In genomic region chr11:54741330-54741729, GRCm38 (mm10) we compare ENCODE assay signal across 16 mouse cellular contexts.
"Had no signal": no experiment of that assay in that cellular context is flagged by ENCODE, and none has a peak within 500 bp of the region (broad histone marks: within the 10 kb centered on the region; RNA-seq: fewer than 3 reads in every experiment).

No protein-coding gene starts in this region.

- ATAC-seq: midbrain, embryonic 15.5 days had no signal

- H3K27me3 ChIP-seq: liver, embryonic 13.5 days; midbrain, embryonic 12.5 days; midbrain, embryonic 15.5 days; neural tube, embryonic 13.5 days had no signal

- DNase-seq: kidney, postnatal 25 days; layer of hippocampus, adult 9-11 months; liver, embryonic 13.5 days; lung, adult 2 months; lung, postnatal 14 days; lung, postnatal 4 days; retina, postnatal 1 day; thymus, adult 2 months; thymus, postnatal 14 days; thymus, postnatal 4 days had no signal

- H3K9me3 ChIP-seq: liver, embryonic 13.5 days; midbrain, embryonic 12.5 days; midbrain, embryonic 15.5 days; neural tube, embryonic 13.5 days had no signal

- H3K4me3 ChIP-seq: layer of hippocampus, adult 2 months; liver, embryonic 13.5 days; midbrain, embryonic 12.5 days; midbrain, embryonic 15.5 days; neural tube, embryonic 13.5 days had no signal

- H3K4me1 ChIP-seq: midbrain, embryonic 15.5 days; neural tube, embryonic 13.5 days had no signal

- H3K4me2 ChIP-seq: liver, embryonic 13.5 days; midbrain, embryonic 12.5 days; midbrain, embryonic 15.5 days; neural tube, embryonic 13.5 days had no signal

- H3K9ac ChIP-seq: liver, embryonic 13.5 days; midbrain, embryonic 12.5 days; midbrain, embryonic 15.5 days; neural tube, embryonic 13.5 days had no signal

- H3K27ac ChIP-seq: kidney, postnatal 0 days; layer of hippocampus, adult 2 months; liver, embryonic 13.5 days; midbrain, embryonic 12.5 days; midbrain, embryonic 15.5 days; neural tube, embryonic 13.5 days; stomach, postnatal 0 days had no signal
